Mouse (Mus musculus): ENCODE data around the gene Zfp414.
"Not testable (repeated sequence)": the region's sequence is repeated elsewhere in the genome, so short reads cannot be mapped to it uniquely, and the experiment has no call there.

Gene Zfp414

DNA sequence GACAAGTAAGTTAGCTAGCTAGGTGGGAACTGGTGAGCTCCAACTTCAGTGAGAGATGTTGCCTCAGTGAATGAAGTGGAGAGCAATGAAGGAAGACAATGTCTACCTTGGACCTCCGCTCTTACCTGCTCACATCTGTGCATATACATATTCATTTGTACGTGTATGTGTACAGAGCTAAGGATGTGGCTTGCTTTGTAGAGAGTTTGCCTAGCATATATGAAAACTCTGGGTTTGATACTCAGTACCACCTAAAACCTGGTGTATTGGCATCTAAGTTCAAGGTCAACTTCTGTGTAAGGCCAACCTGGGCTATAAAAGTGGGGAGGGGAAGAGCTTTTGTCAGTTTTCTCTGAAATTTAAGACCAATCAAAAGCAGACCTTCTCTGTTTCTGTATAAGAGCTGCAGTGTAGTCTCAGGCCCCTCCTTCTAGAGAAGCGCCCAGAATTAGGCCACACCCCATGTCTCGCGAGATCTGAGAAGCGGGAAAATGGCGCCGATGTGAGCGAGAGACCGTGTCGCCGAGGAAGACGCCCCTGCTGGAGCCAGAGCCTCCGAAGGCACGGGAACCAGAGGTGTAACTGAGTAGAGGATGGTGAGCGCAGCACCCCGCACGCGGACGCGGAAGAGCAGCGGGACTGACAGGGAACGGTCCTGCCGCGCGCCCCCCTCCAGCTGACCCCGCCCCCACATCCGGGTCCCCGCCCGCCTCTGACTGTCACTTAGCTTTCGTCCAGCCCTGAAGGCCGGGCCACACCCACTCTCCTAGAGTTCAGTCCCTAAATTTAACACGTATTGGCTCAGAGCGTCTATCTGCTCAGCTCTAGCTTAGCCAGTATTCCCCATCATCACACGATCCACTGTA lies at the start of gene Zfp414:
TSS of gene Zfp414 (plus strand) at position 470 of the 866 bp plus-strand sequence.
- DNase-seq (ENCODE audit: low spot score in 2 of 2): peak; percentile 92 to 93

DNA sequence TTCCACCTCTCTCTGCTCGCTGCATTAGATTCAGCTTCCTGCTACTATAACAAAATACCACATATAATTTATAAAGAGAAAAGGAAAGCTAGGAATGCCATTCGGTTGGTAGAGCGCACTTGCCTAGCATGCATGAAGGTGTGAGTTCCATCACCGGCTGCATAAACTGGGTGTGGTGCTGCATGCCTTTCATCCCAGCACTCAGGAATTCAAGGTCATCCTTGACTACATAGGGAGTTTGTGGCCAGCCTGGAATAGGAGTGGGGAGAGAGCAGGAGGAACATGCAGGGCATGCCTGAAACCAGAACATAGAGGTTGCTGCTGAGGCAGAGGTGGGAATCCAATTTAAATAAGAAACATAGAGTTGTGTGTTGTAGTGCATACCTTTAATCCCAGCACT lies 44.8 kb upstream of the Zfp414 start:
- no peak for DNase-seq (ENCODE audit: low spot score in 2 of 2)

DNA sequence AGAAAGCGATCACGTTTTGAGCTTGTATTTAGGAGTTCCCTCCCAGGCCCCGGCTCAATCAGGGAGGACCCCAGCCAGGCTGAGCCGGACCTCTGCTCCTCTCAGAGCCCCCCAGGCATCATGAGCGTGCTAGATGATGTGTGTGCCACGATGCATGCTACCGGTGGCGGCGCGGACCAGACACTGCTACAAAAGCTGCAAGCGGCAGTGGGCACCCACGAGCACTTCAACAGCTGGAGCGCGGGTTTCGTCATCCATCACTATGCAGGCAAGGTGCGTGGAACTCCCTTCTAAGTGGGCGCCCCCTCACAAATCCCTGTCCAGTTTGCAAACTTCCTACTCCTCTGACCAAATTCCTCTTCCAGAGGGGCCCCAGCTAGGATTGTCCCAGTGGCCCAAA lies 42.9 kb upstream of the Zfp414 start:
- no peak for DNase-seq (ENCODE audit: low spot score in 2 of 2)

DNA sequence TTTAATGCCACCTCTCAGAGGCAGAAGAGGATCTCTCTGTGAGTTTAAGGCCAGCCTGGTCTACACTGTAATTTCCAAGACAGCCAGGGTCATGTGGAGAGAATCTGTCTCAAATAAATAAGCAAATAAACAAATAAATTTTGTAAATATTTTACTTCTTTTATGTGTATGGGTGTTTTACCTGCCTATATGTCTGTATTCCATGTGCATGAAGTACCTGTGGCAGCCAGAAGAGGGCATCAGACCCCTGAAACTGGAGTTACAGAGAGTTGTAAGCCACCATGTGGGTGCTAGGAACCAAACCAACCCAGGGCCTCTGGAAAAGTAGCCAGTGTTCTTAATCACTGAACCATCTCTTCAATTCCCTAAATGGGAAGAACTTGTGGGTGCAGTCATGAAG lies 31.6 kb upstream of the Zfp414 start:
- DNase-seq (ENCODE audit: low spot score in 2 of 2): no peak

DNA sequence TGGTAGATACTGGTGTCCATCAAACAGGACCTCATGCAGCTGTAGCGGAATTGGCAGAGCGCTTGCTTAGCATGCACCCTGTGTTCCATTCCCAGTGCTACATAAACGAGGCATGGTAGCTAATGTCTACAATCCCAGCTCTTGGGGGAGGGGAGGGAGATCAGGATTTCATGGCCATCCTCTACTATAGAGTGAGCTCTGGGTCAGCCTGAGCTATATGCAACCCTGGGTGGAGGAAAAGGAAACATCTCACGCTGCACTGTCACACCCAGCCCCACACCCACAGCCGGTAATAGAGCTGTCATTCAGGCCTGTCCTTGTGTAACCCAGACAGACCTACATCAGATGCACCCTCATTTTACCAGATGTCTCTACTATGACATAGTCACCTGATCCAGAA lies 30.4 kb upstream of the Zfp414 start:
- no peak for DNase-seq (ENCODE audit: low spot score in 2 of 2)

DNA sequence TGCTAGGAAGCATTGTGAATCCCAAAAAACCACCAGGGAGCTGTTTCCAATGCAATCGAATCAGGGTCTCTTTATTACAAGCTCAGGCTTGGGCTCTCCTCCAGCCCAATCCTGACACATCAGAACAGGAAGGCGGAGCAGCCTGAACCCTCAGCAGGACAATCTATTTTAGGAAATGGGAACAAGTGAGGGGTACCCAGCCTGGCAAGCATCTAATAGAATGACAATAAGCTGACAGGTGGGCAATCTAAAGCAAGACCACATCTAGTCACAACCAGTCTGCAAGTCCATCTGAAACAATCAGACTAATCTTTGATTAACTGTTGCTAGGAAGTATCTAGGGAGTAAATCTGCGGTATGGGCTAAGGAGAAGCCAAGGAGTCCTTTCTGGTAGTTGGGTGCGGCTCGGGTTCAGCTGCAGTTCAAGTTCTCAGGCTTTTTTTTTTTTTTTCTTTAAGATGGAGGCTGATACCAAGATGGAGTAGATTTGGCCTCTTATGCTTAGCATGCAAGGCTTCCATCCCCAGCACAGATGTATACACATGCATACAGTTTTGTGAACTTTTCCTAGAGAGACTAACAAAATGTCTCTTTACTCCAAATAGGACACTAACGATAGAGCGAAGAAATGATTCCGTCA lies 28.9 kb upstream of the Zfp414 start:
- no peak for DNase-seq (ENCODE audit: low spot score in 2 of 2)

DNA sequence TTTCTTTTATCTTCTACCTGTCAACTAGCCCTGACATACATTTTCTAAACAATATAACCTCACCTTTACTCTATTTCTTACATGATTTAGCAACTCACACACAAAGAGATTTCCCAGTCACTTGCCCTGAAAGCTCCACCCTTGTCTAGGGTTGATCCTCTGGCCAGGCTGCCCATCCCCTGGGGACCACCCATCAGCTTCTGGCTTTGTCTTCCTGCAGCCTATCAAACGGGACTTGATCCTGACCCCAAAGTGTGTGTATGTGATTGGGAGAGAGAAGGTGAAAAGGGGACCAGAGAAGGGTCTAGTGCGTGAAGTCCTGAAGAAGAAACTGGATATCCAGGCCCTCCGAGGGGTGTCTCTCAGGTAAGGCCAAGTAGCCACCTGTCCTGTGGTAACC lies 28.1 kb upstream of the Zfp414 start:
- no peak for DNase-seq (ENCODE audit: low spot score in 2 of 2)

DNA sequence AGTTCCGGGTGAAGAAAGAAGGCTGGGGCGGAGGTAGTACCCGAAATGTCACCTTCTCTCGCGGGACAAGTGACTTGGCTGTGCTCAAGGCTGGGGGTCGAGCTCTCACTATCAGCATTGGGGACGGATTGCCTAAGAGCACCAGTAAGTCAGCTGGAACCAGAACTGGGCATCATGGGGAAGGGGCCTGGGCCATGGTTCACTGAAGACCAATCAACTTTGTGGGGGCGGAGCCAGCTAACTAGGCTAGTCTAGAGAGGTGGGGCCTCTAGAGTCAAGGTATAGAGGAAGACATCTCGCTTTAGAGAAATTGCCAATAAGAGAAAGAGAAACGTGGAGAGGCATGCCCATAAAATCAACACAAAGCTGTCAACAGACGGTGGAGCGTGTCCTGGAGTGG lies 26.9 kb upstream of the Zfp414 start:
- no peak for DNase-seq (ENCODE audit: low spot score in 2 of 2)

DNA sequence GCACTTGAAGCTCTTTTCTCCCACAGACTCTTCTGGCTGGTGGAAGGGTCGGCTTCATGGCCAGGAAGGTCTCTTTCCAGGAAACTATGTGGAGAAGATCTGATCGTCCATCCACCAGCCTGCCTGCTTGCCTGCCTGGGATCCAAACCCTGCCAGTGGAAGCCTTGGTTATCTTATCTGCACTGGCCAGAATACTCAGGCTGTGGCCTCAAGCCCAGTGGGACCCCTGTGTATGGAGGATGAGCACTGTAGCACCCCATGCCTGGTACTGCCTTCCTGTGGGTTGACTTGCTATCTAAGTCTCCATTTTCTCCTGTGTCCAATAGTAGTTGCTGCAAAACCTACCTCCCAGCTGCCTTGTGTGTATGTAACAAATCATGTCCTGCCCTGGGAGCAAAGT lies 21.6 kb upstream of the Zfp414 start:
- DNase-seq (ENCODE audit: low spot score in 2 of 2): no peak

DNA sequence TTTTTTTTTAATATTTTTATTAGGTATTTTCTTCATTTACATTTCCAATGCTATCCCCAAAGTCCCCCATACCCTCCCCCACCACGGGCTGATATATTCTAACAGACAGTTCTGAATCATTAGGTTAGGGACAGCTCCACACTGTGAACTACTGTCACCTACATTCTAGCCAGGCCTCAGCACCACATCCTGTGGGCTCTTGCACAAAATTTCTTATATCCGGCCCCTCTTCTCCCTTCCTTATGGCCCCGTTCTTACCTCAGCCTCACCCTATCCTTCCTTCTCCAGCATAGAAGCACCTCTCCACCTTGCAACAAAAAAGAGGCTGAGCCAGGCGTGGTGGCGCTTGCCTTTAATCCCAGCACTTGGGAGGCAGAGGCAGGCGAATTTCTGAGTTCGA lies 18.3 kb upstream of the Zfp414 start:
- DNase-seq (ENCODE audit: low spot score in 2 of 2): no peak

DNA sequence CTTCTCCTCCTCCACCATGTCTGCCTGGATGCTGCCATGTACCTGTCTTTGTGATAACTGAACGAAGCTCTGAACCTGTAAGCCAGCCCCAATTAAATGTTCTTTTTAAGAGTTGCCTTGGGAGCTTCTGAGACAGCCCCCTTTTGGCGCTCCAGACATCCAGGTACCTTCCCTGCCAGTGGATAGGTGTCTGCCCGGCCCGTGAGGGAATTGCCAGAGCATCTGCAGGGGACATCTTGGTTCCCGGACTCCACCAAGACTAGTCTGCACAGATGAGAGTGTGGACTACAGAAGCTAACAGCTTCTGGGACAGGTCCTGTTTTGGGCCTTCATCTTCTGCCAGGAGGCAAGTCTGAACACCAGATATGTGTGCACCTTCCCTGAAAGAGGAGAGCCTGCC lies 15.2 kb upstream of the Zfp414 start:
- DNase-seq (ENCODE audit: low spot score in 2 of 2): not testable (repeated sequence)

DNA sequence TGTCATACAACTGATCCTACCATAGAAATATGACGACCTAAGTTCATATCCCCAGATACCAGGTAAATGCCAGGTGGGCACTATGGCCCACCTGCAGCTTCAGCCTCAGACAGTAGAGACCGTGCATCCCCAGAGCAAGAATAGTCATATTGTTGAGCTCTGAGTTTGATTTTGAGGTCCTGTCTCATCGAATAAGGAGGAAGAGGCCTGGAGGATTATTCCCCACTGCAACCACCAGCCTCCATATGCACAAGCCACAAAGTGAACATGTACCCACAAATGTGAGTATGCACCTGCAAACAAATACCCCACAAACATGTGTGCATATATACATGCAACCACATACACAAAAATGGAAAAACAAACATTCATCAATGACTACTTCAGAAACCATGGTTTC lies 1.6 kb upstream of the Zfp414 start:
- DNase-seq (ENCODE audit: low spot score in 2 of 2): no peak

DNA sequence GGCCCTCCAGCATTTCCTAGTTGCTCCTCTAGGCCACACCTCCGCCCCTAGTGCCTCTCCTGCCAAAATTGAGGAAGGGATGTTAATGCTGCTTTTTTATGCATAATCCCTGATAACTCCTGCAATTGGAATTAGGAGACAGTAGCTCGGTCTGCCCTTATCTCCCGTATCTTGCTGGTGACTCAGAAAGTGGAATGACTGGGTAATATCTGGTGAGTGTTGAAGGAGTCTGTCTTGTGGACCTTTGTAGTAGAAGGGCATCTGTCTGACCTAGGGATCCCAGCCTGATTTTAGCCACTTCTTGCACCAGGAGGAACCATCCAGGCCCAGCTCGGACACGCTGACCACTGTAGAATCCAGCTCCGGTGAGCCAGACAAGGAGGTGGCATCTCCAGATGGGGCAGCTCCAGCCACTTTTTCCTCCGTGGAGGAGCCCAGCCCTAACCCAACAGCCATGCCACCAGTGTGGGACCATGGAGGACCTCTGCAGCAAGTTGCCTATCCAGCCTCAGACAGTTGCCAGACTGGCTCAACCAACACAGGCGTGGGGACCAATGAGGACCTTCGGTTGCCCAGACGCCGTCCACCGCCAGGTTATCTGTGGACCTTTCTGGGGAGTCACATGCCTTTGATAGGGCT lies 716 bp downstream of the Zfp414 start:
- no peak for DNase-seq (ENCODE audit: low spot score in 2 of 2)

DNA sequence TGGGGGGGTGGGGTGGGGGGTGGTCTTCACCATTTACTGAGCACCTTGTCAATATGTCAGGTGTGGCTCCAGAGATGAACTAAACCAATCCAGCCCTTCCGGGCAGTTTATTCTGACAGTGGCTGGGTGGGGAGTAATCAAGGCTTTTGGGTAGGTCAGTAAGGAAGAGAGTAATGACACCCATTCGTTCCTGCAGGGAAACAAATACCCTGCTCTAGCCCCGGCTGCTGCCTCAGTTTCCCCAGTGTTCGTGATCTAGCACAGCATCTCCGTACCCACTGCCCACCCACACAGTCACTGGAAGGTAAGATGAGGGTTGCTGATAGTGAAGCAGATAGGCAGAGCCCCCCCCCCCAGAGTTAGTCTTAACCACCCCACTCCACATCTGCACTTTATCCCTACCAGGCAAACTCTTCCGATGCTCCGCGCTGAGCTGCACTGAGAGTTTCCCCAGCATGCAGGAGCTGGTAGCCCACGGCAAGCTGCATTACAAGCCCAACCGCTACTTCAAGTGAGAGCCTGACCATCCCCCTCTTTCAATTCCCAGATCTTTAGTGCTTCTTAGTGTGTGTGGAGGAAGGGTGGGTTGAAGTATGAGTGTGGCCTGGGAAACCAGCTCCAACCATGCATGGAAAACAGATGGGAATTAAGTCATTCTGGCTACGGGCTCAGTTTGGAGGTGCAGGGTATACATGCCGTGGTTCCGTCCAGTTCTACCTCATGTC lies 1.4 kb downstream of the Zfp414 start:
- DNase-seq (ENCODE audit: low spot score in 2 of 2): no peak

DNA sequence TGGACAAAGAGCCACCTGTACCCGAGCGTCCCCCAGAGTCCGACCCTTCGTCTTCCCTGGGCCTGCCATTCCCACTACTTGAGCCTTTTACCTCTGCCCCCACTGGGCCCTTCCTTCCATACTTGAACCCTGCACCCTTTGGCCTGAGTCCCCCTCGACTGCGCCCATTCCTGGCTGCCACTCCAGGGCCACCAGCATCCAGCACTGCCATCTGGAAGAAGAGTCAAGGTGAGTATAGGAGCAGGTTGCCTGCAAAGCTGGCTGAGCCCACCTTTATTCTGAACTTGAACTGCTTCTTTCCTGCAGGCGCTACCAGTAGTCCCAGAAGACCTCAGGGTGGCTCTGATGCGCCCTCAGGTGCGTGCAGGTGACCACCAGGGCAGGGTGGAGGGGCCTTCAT lies 2.3 kb downstream of the Zfp414 start:
- DNase-seq (ENCODE audit: low spot score in 2 of 2): no peak

DNA sequence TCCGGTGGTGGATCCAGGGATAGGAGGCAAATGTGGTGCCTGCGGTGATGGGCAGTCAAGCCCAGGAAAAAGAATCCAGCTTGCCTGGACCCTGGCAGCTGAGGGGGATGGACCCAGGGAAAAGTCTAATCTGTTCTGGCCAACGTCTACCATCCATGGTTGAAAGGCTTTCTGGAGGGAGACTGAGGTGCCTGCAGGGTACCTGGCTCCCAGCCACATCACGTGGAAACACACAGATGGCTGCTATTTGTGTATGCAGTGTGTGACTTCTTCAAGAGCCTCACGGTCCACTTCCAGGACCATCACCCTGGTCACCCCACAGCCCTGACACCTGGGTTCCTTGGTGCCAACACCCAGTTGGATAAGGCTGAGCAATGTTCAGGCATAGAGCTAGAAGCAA lies 2.9 kb downstream of the Zfp414 start:
- DNase-seq (ENCODE audit: low spot score in 2 of 2): no peak

DNA sequence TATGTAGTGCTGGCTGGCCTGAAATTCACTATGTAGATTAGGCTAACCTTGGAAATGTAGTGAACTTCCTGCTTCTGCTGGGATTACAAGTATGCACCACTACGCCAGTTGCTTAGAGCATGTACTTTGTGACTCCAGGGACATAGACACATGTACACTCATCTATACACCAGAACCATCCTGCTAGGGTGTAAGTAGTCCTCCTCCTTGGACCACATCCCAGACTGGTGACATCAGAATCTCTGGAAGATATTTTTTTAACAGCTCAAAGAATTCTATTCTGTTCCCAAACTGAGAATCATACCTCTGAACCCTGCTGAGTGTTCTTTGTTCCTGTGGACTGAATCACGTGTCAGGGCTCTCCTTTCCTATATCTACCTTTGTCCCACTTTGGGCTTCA lies 8.1 kb downstream of the Zfp414 start:
- no peak for DNase-seq (ENCODE audit: low spot score in 2 of 2)

DNA sequence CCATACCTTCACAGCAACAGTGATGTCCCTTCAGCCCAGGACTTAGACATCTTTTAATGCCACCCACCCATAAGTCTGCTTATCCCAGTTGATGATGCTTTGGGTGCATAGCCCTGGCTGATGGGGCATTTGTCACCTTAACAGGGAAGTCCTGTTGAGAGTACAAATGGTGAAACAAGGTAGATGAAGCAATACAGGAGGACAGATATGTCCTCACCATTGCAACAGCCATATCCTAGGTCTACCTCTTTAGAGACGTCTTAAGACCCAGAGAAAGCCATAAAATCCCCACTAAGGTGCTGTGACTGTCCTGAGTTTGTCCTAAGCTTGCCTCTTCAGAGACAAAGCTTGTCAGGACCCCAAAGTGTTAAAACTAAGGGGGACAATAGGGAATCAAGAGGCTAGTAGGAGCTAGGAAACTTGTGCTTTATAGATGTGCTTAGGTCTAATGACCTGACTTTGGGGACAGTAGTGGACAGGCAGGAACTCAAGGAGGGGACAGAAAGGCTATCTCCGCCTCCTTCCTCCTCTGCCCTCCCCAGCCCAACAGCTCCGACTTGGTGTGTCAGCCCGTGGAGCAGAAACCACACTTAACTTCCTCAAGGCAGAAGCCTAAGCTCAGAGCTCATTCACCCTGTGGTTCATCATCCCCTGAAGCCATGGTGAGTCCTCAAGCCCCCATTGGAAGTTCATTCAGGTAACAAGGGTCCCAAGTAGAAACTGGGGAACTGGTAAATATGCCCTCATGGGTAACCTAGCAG lies 8.8 kb downstream of the Zfp414 start, which contains the start of gene Pram1:
TSS of gene Pram1 (plus strand) at position 541 of the 761 bp plus-strand sequence.
- no peak for DNase-seq (ENCODE audit: low spot score in 2 of 2)

DNA sequence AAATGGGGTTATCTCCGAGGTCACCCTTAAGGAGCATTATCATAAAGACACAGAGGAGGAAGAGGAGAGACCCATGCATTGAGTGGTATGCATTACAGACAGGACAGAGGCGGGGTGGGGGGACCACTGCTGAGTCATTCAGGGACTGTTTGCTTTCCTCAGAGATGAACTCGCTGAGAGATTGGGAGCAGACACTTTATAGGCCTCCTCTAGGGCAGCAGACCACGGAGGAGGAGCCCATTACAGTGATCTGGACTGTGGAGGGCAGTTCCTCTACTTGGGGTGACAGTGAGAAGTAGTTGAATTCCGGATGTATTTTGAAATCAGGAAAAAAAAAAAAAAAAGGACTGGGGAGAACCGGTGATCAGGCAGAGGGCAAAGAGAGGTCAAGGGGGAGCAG lies 10.9 kb downstream of the Zfp414 start:
- DNase-seq (ENCODE audit: low spot score in 2 of 2): no peak

DNA sequence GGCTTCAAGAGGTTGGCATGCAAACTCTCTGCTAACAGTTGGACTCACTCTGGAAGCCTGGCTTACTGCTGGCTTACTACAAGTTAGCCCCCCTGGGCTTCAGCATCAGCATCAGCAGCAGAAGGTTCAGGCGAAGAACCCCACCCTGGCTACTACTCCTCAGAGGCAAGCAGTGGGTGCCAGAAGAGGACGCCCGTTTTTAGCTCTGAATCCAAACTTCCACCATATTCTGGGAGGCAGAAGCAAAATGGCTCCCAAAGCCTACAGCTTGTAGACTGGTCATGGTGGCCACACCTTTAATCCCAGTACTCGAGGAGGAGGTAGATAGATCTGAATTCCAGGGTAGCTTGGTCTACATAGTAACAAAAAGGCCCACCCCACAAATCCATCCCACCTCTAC lies 15.2 kb downstream of the Zfp414 start:
- no peak for DNase-seq (ENCODE audit: low spot score in 2 of 2)

DNA sequence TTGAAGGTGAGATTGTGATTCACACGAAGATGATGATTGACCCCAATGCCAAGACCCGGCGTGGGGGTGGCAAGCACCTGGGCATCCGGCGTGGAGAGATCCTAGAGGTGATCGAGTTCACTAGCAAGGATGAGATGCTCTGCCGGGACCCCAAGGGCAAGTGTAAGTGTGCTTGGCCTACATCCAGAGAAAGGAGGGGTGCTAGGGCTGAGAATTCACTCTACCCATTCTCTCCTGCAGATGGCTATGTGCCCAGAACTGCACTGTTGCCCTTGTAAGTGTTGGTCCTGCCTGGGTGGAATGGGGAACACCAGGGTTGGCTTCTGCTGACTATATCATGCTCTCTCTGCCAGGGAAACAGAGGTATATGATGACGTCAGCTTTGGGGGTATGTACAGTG lies 16.2 kb downstream of the Zfp414 start:
- DNase-seq (ENCODE audit: low spot score in 2 of 2): no peak

Data from urinary bladder, postnatal 36 days (tissue).